Mouse (Mus musculus) layer of hippocampus, postnatal 25 days (tissue): Measurements from ENCODE around the gene Ccer2. TPM values are rescaled to one million over a fixed set of nuclear protein-coding genes. Genes with fewer than 3 reads are reported as not detected.

Source experiments
- DNase-seq, 2 experiments: peaks; one replicate each; pipeline ENCODE4 v3.0.0; 2022; ENCODE audit warnings: mixed read lengths in 2 of 2, low spot score in 1 of 2; ENCODE audit errors: extremely low spot score in 1 of 2
- total RNA-seq, 2 experiments: library from RNA; stranded (reverse); gene quantifications; 2 replicates each; pipeline ENCODE4 v1.2.3; 2021

The Ccer2 gene
- total RNA-seq, 2 experiments from 2014 or later, result 0.42 to 0.47 TPM

DNA sequence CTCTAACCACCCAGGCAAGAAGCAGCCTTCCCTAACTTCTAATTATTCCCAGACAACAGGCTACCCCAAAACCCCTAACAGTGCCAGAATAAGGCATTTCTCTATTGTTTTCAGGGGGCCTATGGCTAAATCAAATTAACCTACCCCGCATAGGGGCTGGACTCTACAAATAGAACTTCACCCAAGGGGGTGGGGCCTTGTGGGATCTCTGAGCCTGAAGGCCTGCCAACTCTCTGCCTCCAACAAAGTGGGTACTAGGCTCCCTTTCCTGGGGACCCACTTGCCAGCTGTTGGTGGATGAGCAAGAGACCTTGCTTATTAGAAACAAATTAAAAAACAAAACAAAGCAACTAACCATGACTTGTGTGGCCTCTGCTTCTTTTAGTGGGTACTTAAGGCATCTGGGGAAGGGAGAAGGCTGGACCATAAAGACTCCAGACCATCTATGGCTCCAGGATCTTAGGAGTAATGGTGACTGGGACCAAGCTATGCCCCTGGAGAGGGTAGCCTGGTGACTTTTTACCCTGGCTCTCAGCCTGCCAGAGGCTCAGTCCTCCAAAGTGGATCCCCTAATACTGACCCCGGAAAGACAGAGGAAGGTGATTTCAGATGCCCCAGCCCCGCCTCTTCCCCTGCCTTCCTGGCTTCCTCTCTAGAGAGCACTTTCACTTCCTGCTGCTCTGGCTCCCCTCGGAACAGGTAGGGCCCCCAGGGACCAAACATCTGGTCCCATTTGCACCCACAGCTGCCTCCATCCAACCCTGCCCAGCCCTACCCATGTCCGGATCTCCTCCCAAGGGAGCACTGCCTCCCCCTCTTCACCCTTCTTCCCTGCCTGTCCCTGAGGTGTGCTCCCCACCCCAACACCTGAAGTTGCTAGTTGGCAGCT is 32.6 kb downstream of the Ccer2 start, which contains the start of gene Rinl:
Gene Rinl, plus strand, starts transcription at position 663 of the 889 bp plus-strand sequence.
- no peak for DNase-seq

DNA sequence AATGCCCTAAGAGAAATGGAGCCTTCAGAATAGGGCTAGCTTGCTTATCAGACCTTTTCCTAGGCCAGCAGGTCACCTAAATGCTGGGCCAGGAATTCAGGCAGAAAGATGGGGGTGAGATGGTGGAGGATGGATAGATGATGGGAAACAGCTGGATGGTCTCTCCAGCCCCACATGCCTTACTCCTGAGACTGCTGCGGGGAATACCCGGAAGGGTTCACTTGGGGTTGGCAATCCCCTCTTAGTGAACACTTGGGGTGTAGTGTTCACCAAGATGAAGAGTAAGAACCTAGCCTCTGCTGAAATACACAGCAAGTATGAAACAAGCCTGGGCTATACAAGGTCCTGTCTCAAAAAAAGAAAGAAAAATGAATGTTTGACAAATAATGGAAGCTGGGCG is 33.3 kb downstream of the Ccer2 start:
- no peak for DNase-seq

DNA sequence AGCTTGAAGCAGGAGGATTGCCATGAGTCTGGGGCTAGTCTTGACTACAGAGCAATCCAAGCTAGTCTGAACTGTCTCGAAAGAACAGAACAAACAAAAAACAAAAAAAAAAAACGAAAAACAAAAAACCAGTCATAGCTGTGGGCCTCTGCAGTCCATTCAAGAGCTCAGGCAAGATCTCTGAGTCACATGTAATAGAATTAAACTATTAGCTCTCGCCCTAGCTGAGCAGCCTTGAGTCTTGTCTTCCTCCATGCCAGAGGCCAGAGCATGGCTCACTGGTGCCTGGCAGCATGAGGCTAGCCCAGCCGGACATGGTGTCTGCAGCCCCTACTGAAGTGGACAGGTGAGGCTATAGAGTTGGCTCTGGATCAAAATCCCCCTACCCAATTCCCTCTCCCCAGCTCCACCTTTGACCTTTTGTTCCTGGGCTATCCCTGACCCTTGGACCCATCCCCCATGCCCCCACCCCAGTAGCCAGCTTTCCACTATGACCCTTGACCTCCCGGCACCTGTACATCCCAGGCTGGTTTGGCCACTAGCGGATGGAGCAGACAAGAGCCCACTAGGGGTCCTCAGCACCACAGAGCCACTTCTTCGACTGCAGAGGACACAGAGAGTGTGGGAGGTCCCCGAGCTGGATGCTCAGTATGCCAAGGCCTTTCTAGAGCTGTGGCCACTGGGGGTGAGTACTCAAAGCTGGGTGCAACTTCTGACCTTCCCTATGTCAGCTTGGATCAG is 34.3 kb downstream of the Ccer2 start:
- DNase-seq, result no peak

- no peak for DNase-seq
These were observed 35.7 kb downstream of the Ccer2 start for GRCm38 (mm10) chr7:28791706-28792105.

DNA sequence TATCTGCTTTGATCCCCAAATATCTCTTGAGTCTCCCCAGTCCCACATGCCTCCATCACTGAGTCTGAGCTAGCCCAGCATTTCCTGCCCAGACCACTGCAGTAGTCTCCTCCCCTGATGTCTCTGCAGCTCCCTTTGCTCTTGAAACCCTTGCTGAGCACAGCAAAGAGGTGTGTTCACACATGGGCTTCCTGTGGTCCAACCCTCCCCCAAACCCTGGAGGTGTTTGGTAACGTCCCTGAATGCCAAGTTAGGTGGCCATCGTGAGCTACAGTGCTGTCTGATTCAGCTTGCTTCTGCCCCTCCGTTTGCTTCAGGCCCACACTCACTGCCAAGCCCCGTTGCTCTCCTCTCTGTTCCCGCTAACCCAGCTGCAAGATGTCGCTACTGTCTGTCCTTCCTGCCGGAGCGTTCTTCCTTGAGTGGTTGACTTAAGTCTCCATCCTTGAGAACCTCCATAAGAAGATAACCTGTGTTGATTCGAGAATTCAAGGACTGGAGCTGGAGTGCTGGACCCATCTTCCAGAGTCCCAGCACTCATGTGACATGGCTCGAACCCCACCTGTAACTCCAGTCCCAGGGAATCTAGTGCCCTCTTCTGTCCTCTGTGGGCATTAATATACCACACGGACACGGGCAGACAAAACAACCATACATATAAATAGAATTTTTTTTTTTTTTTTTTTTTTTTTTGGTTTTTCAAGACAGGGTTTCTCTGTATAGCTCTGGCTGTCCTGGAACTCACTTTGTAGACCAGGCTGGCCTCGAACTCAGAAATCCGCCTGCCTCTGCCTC is 36.6 kb downstream of the Ccer2 start:
- DNase-seq, result no peak

DNA sequence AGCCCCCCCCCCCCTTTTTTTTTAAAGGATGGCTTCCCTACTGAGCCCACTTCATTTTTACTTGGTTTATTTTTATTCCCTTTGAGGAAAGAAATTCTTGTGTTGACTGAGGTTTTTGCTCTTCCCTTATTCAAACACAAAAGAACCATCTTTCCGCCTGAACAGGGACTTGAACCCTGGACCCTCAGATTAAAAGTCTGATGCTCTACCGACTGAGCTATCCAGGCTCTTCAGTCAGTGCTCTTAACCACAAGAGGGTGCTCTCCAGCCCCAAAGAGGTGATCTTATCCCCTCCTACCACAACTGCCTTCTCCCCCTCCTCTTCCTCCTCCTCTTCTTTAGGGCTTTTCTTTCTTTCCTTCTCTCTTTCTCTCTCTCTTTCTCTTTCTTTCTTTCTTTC is 37.9 kb downstream of the Ccer2 start:
- DNase-seq, result no peak

DNA sequence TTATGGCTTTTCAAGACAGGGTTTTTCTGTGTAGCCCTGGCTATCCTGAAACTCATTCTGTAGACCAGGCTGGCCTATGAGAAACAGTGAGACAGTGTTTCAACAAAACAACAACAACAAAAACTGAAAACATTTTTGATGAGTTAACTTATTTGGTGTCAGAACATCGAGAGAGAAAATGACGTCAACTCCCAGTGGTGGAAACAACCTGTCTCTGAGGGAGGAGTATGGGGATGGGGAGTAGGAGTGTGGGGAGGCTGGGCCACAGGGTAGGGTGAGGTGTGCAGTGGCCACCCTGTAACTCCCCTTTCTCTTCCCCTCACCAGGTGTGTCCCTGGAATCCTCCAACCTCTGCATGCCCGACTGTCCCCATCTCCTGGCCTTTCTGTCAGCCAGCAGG is 38.5 kb downstream of the Ccer2 start:
- no peak for DNase-seq

DNA sequence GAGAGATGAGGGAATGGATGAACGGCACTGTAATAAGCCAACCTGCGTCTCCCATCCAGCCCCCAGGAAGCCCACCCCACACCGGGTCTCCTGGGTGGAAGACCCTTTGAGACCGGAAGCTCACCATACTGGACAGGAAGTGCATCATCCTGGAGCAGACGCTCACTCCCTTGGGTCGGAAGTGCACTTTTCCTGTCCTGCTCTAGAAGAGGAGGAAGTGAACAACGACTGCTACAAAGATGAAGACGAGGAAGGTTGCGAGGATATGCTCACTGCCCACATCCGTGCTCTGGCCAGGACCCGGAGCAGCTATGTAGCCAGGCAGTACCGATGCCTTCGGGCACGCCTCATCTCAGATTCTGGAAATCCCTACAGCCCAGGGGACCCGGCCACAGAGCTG is 39.9 kb downstream of the Ccer2 start:
- no peak for DNase-seq

GRCm38 (mm10) chr7:28796562-28796975 is 40.6 kb downstream of the Ccer2 start:
- DNase-seq, result peak; percentile 78 to 79

DNA sequence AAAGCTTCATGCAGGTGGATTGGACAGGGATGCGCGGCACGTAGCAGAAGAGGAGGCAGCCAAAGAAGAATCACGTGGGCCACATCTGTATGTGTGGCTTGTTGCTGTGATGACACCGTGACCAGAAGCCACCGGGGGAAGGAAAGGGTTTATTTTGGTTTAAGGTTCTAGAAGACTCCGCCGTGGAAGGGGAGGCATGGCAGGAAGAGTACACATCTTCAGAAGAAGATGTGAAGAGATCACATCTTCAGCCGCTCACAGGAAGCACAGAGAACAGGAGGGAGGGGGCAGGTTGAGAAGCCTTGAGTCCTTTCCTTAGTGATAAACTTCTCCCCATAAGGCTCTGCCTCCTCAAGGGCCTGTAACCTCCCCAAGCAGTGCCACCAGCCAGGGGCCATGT is 44.0 kb downstream of the Ccer2 start:
- DNase-seq, result no peak

GRCm38 (mm10) chr7:28801451-28801850 is 45.5 kb downstream of the Ccer2 start:
- no peak for DNase-seq

DNA sequence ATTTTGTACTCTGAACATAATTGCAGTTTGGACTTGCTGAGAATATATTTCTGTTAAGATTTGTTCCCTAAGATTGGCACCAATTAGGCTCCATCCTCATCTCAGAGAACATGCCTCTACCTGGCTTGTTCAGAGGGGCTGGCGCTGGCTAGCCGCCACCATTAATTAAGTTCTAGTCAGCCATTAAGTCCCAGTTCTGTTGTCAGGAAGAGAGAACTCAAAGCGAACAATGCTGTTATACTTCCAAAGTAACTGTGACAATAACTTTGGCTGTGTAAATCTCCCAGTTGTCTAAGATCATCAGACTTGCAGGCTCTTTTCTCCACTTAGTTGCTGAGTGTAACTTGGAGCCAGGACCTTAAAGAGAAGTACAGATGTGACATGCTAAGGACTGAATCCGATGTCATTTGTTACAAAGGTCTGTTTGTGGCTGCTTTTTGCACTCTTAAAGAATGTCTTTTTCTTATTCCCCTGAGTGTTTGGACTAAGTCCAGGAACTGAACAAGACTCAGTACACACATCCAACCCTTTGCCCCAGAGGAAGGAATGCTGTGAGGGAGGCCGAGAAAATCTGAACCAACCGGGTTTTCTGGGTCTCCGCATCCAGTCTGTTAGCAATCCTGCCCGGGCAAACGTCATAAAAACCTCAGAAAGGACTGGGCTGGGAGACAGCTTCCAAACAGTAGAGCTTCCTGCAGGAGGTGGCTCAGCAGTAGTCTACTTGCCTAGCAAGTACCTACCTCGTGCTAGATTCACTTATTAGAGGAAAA is 46.1 kb downstream of the Ccer2 start:
- DNase-seq, result no peak

- no peak for DNase-seq
These were observed 47.0 kb downstream of the Ccer2 start for GRCm38 (mm10) chr7:28802846-28803588.

GRCm38 (mm10) chr7:28803756-28804155 is 47.8 kb downstream of the Ccer2 start:
- no peak for DNase-seq

- no peak for DNase-seq
These were observed 50.9 kb downstream of the Ccer2 start for GRCm38 (mm10) chr7:28806869-28807268.

GRCm38 (mm10) chr7:28807641-28808220 is 51.8 kb downstream of the Ccer2 start:
- no peak for DNase-seq

DNA sequence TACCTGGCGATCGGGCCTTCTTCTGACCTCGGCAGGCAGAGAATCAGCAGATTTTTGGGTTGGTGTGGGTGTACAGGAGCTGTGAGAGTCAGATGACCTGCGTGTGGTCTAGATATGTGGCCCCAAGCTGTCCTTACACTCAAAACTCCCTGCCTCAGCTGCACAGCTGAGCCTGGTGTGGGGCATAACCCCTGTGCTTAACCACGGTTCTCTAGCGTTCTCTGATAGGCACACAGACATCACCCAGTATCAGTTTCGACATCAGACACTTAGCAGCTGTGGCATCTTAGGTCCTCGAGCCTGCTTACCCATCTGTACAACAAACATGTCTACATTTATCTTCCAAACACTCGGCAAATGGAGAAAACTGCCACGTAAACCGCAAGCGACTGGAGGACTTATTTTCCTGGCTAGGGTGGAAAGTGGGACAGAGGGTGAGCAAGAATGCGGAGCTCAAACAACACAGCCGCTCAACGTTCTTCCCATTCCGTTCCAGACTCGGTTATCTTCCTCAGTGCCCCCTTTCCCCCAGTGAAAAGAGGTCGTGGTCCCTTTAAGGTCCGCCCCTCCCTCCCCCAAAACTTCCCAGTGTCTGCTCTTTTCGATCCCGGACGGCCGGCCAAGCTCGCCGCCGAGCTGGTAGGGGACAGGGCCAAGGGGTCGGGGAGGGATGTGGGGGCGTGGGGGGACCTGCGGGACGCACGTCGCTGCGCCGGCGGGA is 52.4 kb downstream of the Ccer2 start, which contains the start of gene Hnrnpl:
Gene Hnrnpl, plus strand, starts transcription at position 321 of the 721 bp plus-strand sequence.
- no peak for DNase-seq
